Mouse (Mus musculus): ENCODE data around the gene Atg13. TPM values are rescaled to one million over a fixed set of nuclear protein-coding genes. Genes with fewer than 3 reads are reported as not detected.

Atg13 gene
- polyA plus RNA-seq (2015; fragmentation: Illumina TruSeq; extraction: RNeasy Lipid Tissue Mini Kit (QIAGEN cat#74804); ENCODE audit: insufficient read depth, low read depth, low replicate concordance) = 10.0 TPM

DNA sequence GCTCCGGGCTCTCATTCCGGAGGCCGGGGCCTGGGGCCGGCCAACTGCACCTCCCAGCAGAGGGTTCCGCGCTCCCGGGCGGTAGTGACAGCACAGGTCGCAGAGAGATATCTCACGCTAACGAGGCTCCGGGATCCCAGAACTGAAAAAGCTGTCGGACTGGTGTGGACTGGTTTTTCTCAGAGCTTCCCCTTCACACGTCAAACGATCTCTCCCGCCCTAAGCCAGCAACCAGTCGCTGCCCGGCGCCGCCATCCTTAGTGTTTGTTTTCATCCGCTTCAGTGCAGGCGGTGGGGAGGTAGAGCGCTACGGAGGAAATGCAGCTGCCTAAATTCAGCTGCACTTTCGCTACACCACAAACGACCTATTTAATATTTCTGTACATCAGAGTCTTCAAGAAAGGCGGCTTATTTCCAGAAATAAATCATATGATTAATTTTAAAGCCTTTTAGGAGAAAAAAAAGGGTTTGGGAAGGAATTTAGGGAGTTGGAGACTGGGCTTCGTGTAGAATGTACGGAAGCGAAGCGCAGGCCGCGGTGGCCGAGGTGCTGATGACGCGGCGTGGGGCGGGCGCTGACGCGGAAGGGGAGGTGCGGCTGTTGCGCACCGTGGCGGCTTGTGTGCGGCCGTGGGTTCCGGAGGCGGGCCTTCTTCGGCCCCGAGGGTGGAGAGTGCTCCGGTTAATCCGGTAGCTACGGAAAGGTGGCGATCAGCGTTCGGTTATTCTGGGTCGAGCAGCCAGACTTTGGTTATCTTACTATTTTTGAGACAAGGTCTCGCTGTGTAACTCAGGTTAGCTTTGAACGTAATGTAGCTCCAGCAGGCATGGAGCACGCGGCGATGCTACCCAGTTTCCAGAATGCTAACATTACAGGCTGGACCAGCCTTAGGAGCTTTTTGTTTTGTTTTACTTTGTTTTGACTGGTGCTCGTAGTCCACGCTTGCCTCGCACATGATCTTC is at the start of gene Atg13, which contains the start of gene Harbi1:
Gene Atg13, minus strand, starts transcription at position 305 of the 963 bp plus-strand sequence.
Gene Harbi1, plus strand, starts transcription at position 581 of the 963 bp plus-strand sequence.

DNA sequence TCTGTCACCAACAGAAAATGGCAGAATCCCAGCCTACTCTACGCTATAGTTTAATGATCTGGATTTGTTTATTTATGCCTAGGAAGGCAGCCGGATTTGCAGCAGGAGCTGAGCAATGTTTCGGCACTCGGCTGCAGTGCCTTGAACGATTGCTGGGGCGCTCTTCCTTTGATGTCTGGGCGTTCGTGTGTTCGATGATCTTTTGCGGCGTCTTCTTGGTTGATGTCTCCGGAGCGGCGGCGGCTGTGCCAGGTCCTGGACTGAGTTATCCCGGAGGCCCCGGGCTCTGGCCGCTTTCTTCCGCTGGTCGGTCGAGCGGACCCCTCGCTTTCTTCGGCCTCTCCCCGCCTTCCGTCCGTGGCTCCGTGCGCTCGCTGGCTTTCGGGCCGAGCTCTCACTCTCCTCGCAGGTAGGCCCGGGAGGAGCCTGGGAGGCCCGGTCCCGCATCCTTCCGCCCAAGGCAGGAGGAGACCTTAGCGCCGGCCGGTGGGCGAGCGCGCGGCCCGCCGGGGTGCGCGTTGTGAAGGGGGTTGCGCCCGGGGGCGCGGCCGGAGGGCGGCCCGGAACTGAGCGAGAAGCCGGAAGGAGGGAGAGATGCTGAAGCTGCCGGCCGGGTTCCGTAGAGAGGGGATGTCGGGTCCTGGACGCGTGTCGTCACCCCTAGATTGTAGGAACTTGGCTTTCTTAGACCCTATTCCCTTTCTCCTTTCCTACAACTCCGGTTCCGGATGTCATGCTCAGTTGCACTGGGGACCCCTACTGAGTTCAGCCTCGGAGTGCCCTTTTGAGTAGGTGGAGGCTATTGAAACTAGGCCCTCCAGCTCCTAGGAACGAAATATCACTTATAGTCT is 19.8 kb upstream of the Atg13 start, which contains the start of gene Ambra1:
Gene Ambra1, plus strand, starts transcription at position 164 of the 851 bp plus-strand sequence.

GRCm38 (mm10) chr2:91649553-91650359 is 60.6 kb downstream of the Atg13 start, which contains the start of the genes Zfp408 and Arhgap1:
Zfp408 (minus strand) TSS chr2:91649791.
Arhgap1 (plus strand) TSS chr2:91649860.

DNA sequence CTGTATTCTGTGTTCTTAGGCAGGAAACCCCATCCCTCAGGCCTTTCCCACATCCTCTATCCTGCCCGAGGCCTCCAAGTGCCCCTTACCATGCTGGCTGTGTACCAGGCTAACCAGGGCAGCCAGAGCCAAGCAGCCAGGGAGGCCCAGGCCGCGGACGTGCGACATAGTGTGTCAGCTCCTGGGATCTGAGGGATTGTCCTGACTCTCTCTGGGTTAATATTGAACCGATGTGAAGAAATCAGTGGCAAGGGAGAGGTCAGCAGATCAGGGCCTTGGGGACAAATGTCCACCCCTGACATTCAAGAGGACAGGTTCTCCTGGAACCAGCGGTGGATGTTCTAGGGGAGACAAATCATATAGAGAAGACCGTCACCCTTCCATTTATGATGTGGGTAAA is 74.1 kb downstream of the Atg13 start, which contains the start of gene F2:
Gene F2, minus strand, starts transcription at position 186 of the 400 bp plus-strand sequence.

Other genes with a start within 250 kb of the Atg13 start
- gene Ckap5, start 183.8 kb downstream of the Atg13 start, polyA plus RNA-seq (2015; fragmentation: Illumina TruSeq; extraction: RNeasy Lipid Tissue Mini Kit (QIAGEN cat#74804); ENCODE audit: insufficient read depth, low read depth, low replicate concordance) = 6.3 TPM
- not detected for gene F2, start 74.2 kb downstream of the Atg13 start, polyA plus RNA-seq (2015; fragmentation: Illumina TruSeq; extraction: RNeasy Lipid Tissue Mini Kit (QIAGEN cat#74804); ENCODE audit: insufficient read depth, low read depth, low replicate concordance)
- gene Zfp408, start 60.8 kb downstream of the Atg13 start, polyA plus RNA-seq (2015; fragmentation: Illumina TruSeq; extraction: RNeasy Lipid Tissue Mini Kit (QIAGEN cat#74804); ENCODE audit: insufficient read depth, low read depth, low replicate concordance) = 3.8 TPM
- gene Arhgap1, start 60.7 kb downstream of the Atg13 start, polyA plus RNA-seq (2015; fragmentation: Illumina TruSeq; extraction: RNeasy Lipid Tissue Mini Kit (QIAGEN cat#74804); ENCODE audit: insufficient read depth, low read depth, low replicate concordance) = 15.7 TPM
- gene Harbi1, start 276 bp upstream of the Atg13 start, polyA plus RNA-seq (2015; fragmentation: Illumina TruSeq; extraction: RNeasy Lipid Tissue Mini Kit (QIAGEN cat#74804); ENCODE audit: insufficient read depth, low read depth, low replicate concordance) = 4.4 TPM
- gene Ambra1, start 19.6 kb upstream of the Atg13 start, polyA plus RNA-seq (2015; fragmentation: Illumina TruSeq; extraction: RNeasy Lipid Tissue Mini Kit (QIAGEN cat#74804); ENCODE audit: insufficient read depth, low read depth, low replicate concordance) = 6.1 TPM
- gene Chrm4, start 216.7 kb upstream of the Atg13 start, polyA plus RNA-seq (2015; fragmentation: Illumina TruSeq; extraction: RNeasy Lipid Tissue Mini Kit (QIAGEN cat#74804); ENCODE audit: insufficient read depth, low read depth, low replicate concordance) = not detected
- gene Mdk, start 221.7 kb upstream of the Atg13 start, polyA plus RNA-seq (2015; fragmentation: Illumina TruSeq; extraction: RNeasy Lipid Tissue Mini Kit (QIAGEN cat#74804); ENCODE audit: insufficient read depth, low read depth, low replicate concordance) = 5.7 TPM
- gene Gm9821, start 235.1 kb upstream of the Atg13 start, polyA plus RNA-seq (2015; fragmentation: Illumina TruSeq; extraction: RNeasy Lipid Tissue Mini Kit (QIAGEN cat#74804); ENCODE audit: insufficient read depth, low read depth, low replicate concordance) = not detected